Mouse (Mus musculus) layer of hippocampus, postnatal 14 days (tissue): ENCODE results near the gene Chmp6. TPM values are rescaled to one million over a fixed set of nuclear protein-coding genes. Genes with fewer than 3 reads are reported as not detected.

Experiments
- DNase-seq, 2 experiments: peaks; one replicate each; pipeline ENCODE4 v3.0.0; 2021 to 2022; ENCODE audit warnings: low spot score in 2 of 2, mixed read lengths in 1 of 2
- total RNA-seq, 2 experiments: library from RNA; stranded (reverse); gene quantifications; 2 replicates each; pipeline ENCODE4 v1.2.3; 2021

Gene Chmp6
- total RNA-seq, 2 experiments from 2014 or later = 37.1 to 39.1 TPM

- no peak for DNase-seq
Observed at GRCm38 (mm10) chr11:119954233-119954632, 41.0 kb downstream of the Chmp6 start.

GRCm38 (mm10) chr11:119954749-119955337, 41.6 kb downstream of the Chmp6 start:
- no peak for DNase-seq

GRCm38 (mm10) chr11:119955432-119955831, 42.2 kb downstream of the Chmp6 start:
- no peak for DNase-seq

GRCm38 (mm10) chr11:119956590-119956989, 43.3 kb downstream of the Chmp6 start:
- DNase-seq = no peak

- no peak for DNase-seq
Observed at GRCm38 (mm10) chr11:119958856-119959255, 45.6 kb downstream of the Chmp6 start.

GRCm38 (mm10) chr11:119959714-119960113, 46.5 kb downstream of the Chmp6 start:
- no peak for DNase-seq

GRCm38 (mm10) chr11:119960671-119961070, 47.4 kb downstream of the Chmp6 start:
- no peak for DNase-seq

- DNase-seq = no peak
Observed at GRCm38 (mm10) chr11:119961511-119961910, 48.3 kb downstream of the Chmp6 start.

GRCm38 (mm10) chr11:119965053-119965452, 51.8 kb downstream of the Chmp6 start:
- no peak for DNase-seq

- no peak for DNase-seq
Observed at GRCm38 (mm10) chr11:119966294-119966693, 53.1 kb downstream of the Chmp6 start.

- no peak for DNase-seq
Observed at GRCm38 (mm10) chr11:119967401-119967800, 54.2 kb downstream of the Chmp6 start.

- DNase-seq = no peak
Observed at GRCm38 (mm10) chr11:119967892-119968291, 54.7 kb downstream of the Chmp6 start.

Other genes with a start within 250 kb of the Chmp6 start
- gene Baiap2, start 29.3 kb downstream of the Chmp6 start, total RNA-seq = 100 to 1,000 TPM; 148 TPM
- 100 to 1,000 TPM; 193 to 202 TPM for gene Aatk, start 133.7 kb downstream of the Chmp6 start, total RNA-seq
- gene Cep131, start 173.4 kb downstream of the Chmp6 start, total RNA-seq = 10 to 100 TPM; 43.9 to 44.9 TPM
- gene Tepsin, start 185.3 kb downstream of the Chmp6 start, total RNA-seq = 10 to 100 TPM; 17.2 to 18.0 TPM
- 10 to 100 TPM; 34.9 to 38.0 TPM for gene Ndufaf8, start 185.5 kb downstream of the Chmp6 start, total RNA-seq
- 10 to 100 TPM; 94.1 to 94.8 TPM for gene Slc38a10, start 237.9 kb downstream of the Chmp6 start, total RNA-seq